Comparison of ENCODE assay signal across 8 mouse cellular contexts in the genomic region with DNA sequence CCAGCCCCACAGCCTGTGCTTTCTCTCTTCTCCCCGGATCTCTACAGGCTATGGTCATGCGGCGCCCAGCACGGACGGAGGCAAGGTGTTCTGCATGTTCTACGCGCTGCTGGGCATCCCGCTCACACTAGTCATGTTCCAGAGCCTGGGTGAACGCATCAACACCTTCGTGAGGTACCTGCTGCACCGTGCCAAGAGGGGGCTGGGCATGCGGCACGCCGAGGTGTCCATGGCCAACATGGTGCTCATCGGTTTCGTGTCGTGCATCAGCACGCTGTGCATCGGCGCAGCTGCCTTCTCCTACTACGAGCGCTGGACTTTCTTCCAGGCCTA. TPM values are rescaled to one million over a fixed set of nuclear protein-coding genes. Genes with fewer than 3 reads are reported as not detected.
DNase-seq lines count a peak whose midpoint lies in the region; ATAC-seq and TF ChIP-seq lines count a peak whose summit lies in the region.

No protein-coding gene starts in this region.

- peaks cover 45% of the 10 kb centered on the region for H3K4me1 ChIP-seq in E14TG2a.4 (replicated peaks; ENCODE audit: low read depth, low read length)
- peaks cover 24% of the 10 kb centered on the region for H3K4me1 ChIP-seq in forebrain, embryonic 12.5 days
- H3K4me1 ChIP-seq in limb, embryonic 13.5 days, result peaks cover 18% of the 10 kb centered on the region

- peaks cover 78% of the 10 kb centered on the region for H3K27me3 ChIP-seq in E14TG2a.4 (ENCODE audit: insufficient read depth, low read length)
- H3K27me3 ChIP-seq in forebrain, embryonic 12.5 days, result peaks cover 61% of the 10 kb centered on the region
- peaks cover 69% of the 10 kb centered on the region for H3K27me3 ChIP-seq in limb, embryonic 13.5 days

- H3K4me3 ChIP-seq in E14TG2a.4 (replicated peaks; ENCODE audit: low read length), result peak overlapping the region; percentile 66
- H3K4me3 ChIP-seq in forebrain, embryonic 12.5 days (replicated peaks), result peak overlapping the region; percentile 45
- peak overlapping the region; percentile 52 for H3K4me3 ChIP-seq in limb, embryonic 13.5 days

- no peaks in the 10 kb centered on the region for H3K9me3 ChIP-seq in E14TG2a.4 (ENCODE audit: low read length)
- no peaks in the 10 kb centered on the region for H3K9me3 ChIP-seq in forebrain, embryonic 12.5 days
- no peaks in the 10 kb centered on the region for H3K9me3 ChIP-seq in limb, embryonic 13.5 days

- H3K9ac ChIP-seq in forebrain, embryonic 12.5 days, result peak overlapping the region; percentile 55; the same call in 1 of the 2 replicates
- peak overlapping the region; percentile 69 for H3K9ac ChIP-seq in limb, embryonic 13.5 days

- 49% methylated on average over 22 of the region's 22 CpGs for WGBS in forebrain, embryonic 12.5 days
- 53% methylated on average over 22 of the region's 22 CpGs for WGBS in limb, embryonic 13.5 days

- TF ChIP-seq CTCF in E14TG2a.4 (conservative IDR thresholded peaks at IDR 0.05; ENCODE audit: low read length), result no peak

- H3K27ac ChIP-seq in forebrain, embryonic 12.5 days, result no peak overlapping the region
- no peak overlapping the region for H3K27ac ChIP-seq in limb, embryonic 13.5 days

- ATAC-seq in forebrain, embryonic 12.5 days (ENCODE audit: low FRiP score), result peak; percentile 45
- ATAC-seq in limb, embryonic 13.5 days (ENCODE audit: low FRiP score, low read depth), result no peak

- peak overlapping the region; percentile 83 for H3K4me2 ChIP-seq in forebrain, embryonic 12.5 days
- peak overlapping the region; percentile 96 for H3K4me2 ChIP-seq in limb, embryonic 13.5 days (replicated peaks)

- no peaks in the 10 kb centered on the region for H3K36me3 ChIP-seq in E14TG2a.4 (ENCODE audit: insufficient read depth, low read length)
- H3K36me3 ChIP-seq in forebrain, embryonic 12.5 days (replicated peaks), result no peaks in the 10 kb centered on the region
- H3K36me3 ChIP-seq in limb, embryonic 13.5 days, result no peaks in the 10 kb centered on the region

- DNase-seq in heart, adult 11 months, result peak; percentile 90
- no peak for DNase-seq in heart, postnatal 4 days
- DNase-seq in frontal cortex, postnatal 14 days (ENCODE audit: low spot score in 2 of 2), result no peak
- DNase-seq in thymus, postnatal 36 days, result no peak
- no peak for DNase-seq in right cerebral cortex, adult 18-20 months

RNA-seq across cellular contexts. Expression of a gene that starts 25.9 kb away (rescaled TPM):
- 10 to 100 TPM; 35.1 to 38.5 TPM for total RNA-seq in heart, postnatal 4 days (2021)
- polyA plus RNA-seq in forebrain, embryonic 12.5 days (2016; fragmentation: Nextera tagmentation; extraction: Ambion mirVana), result 22.0 and 24.6 TPM in 2 replicates
- 27.4 and 27.5 TPM in 2 replicates for polyA plus RNA-seq in limb, embryonic 13.5 days (2015; fragmentation: Nextera tagmentation; extraction: Ambion mirVana)

RNA-seq across cellular contexts. Expression of a gene that starts 33.8 kb away (rescaled TPM):
- 100 to 1,000 TPM; 145 TPM for total RNA-seq in heart, postnatal 4 days (2021)
- 0.54 and 0.64 TPM in 2 replicates for polyA plus RNA-seq in forebrain, embryonic 12.5 days (2016; fragmentation: Nextera tagmentation; extraction: Ambion mirVana)
- 0.49 and 0.66 TPM in 2 replicates for polyA plus RNA-seq in limb, embryonic 13.5 days (2015; fragmentation: Nextera tagmentation; extraction: Ambion mirVana)

RNA-seq across cellular contexts. Expression of a gene that starts 44.8 kb away (rescaled TPM):
- total RNA-seq in heart, postnatal 4 days (2021), result 100 to 1,000 TPM; 141 to 145 TPM
- polyA plus RNA-seq in forebrain, embryonic 12.5 days (2016; fragmentation: Nextera tagmentation; extraction: Ambion mirVana), result 325 and 333 TPM in 2 replicates
- polyA plus RNA-seq in limb, embryonic 13.5 days (2015; fragmentation: Nextera tagmentation; extraction: Ambion mirVana), result 315 and 317 TPM in 2 replicates
